Comparison of ENCODE assay signal across 34 mouse cellular contexts in the genomic region with DNA sequence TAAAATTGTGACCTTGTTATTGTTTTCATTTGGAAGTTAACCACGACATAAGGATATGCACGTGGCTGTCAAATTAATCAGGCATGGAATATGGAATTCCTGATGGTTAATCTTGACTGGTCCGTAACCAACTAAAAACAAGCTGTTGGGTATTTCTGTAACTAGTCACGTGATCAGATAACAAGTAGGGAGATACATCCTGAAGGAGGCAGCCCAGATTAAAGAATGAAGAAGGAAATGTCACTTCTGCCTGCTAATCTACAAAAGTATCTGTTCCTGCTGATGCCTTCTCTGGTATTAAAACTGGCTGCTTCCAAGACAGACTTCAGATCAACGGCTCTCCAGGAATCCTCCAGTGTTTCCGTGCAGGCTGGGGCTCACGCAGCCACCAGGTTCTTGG. TPM values are rescaled to one million over a fixed set of nuclear protein-coding genes. Genes with fewer than 3 reads are reported as not detected.
DNase-seq lines count a peak whose midpoint lies in the region; ATAC-seq and TF ChIP-seq lines count a peak whose summit lies in the region.
"Had no signal": no experiment of that assay in that cellular context is flagged by ENCODE, and none has a peak within 500 bp of the region (broad histone marks: within the 10 kb centered on the region; RNA-seq: fewer than 3 reads in every experiment).

No protein-coding gene starts in this region.

- H3K9me3 ChIP-seq in liver, embryonic 11.5 days (ENCODE audit: control insufficient read depth, low read length), result no peaks in the 10 kb centered on the region
- H3K9me3 ChIP-seq in liver, postnatal 0 days (ENCODE audit: low read length), result no peaks in the 10 kb centered on the region
- H3K9me3 ChIP-seq in hindbrain, embryonic 14.5 days (ENCODE audit: control insufficient read depth, low read length), result no peaks in the 10 kb centered on the region
- H3K9me3 ChIP-seq: embryonic facial prominence, embryonic 13.5 days; forebrain, embryonic 10.5 days; forebrain, embryonic 15.5 days; heart, embryonic 13.5 days; hindbrain, embryonic 15.5 days; neural tube, embryonic 13.5 days; stomach, embryonic 15.5 days had no signal

- H3K4me2 ChIP-seq in liver, embryonic 11.5 days, result peak overlapping the region; percentile 25; the same call in 1 of the 2 replicates
- 0 out of 2 replicates have a peak overlapping the region, but pooled peaks have one; percentile 18 for H3K4me2 ChIP-seq in liver, postnatal 0 days (ENCODE audit: low read depth, low read length)
- no peak overlapping the region for H3K4me2 ChIP-seq in hindbrain, embryonic 14.5 days (replicated peaks)
- H3K4me2 ChIP-seq: embryonic facial prominence, embryonic 13.5 days; forebrain, embryonic 15.5 days; heart, embryonic 13.5 days; hindbrain, embryonic 15.5 days; midbrain, embryonic 11.5 days; neural tube, embryonic 13.5 days; stomach, embryonic 15.5 days had no signal

- no peak for TF ChIP-seq EP300 in liver, postnatal 0 days (IDR thresholded peaks at IDR 0.05; ENCODE audit: low read depth)

- no peaks in the 10 kb centered on the region for H3K36me3 ChIP-seq in liver, embryonic 11.5 days (ENCODE audit: control insufficient read depth, insufficient read depth, low read length)
- H3K36me3 ChIP-seq in liver, postnatal 0 days (replicated peaks; ENCODE audit: insufficient read depth, low read length), result no peaks in the 10 kb centered on the region
- no peaks in the 10 kb centered on the region for H3K36me3 ChIP-seq in hindbrain, embryonic 14.5 days (replicated peaks; ENCODE audit: control insufficient read depth, insufficient read depth)
- H3K36me3 ChIP-seq: embryonic facial prominence, embryonic 13.5 days; forebrain, embryonic 10.5 days; forebrain, embryonic 15.5 days; heart, embryonic 13.5 days; hindbrain, embryonic 15.5 days; neural tube, embryonic 13.5 days; stomach, embryonic 15.5 days had no signal

- H3K9ac ChIP-seq in liver, embryonic 11.5 days (ENCODE audit: low read depth, low read length), result no peak overlapping the region
- no peak overlapping the region for H3K9ac ChIP-seq in liver, postnatal 0 days (replicated peaks)
- no peak overlapping the region for H3K9ac ChIP-seq in hindbrain, embryonic 14.5 days
- H3K9ac ChIP-seq: embryonic facial prominence, embryonic 13.5 days; forebrain, embryonic 15.5 days; heart, embryonic 13.5 days; hindbrain, embryonic 15.5 days; neural tube, embryonic 13.5 days; stomach, embryonic 15.5 days had no signal

- no peak for ATAC-seq in liver, embryonic 11.5 days (replicated peaks; ENCODE audit: low FRiP score)
- no peak for ATAC-seq in liver, postnatal 0 days
- ATAC-seq in hindbrain, embryonic 14.5 days (ENCODE audit: low FRiP score), result no peak
- ATAC-seq: activated CD4-positive, CD25-positive, alpha-beta regulatory T cell, adult 4 months; CD4-positive, CD25-positive, alpha-beta regulatory T cell, adult 4 months; forebrain, embryonic 15.5 days; inflammation-experienced regulatory T-cells, adult 6 months; lung, postnatal 0 days; midbrain, embryonic 16.5 days had no signal

- DNase-seq in liver, embryonic 11.5 days (ENCODE audit: low spot score), result no peak
- no peak for DNase-seq in liver
- DNase-seq in c-Kit-positive CD71-positive TER-119-negative erythroid progenitor cells, embryonic 14.5 days (ENCODE audit: low read depth), result peak; percentile 27
- DNase-seq in liver, postnatal 0 days, result no peak
- DNase-seq in hindbrain, embryonic 14.5 days (ENCODE audit: low spot score), result no peak
- DNase-seq in adrenal gland, adult 2 months, result no peak
- no peak for DNase-seq in spleen, postnatal 14 days (ENCODE audit: low spot score in 2 of 2)
- DNase-seq: adrenal gland, adult 8-10 months; cerebellum, adult 11 months; cerebellum, adult 9-10 months; cerebellum, postnatal 36 days; gastrocnemius, postnatal 25 days; heart, adult 2 months; heart, postnatal 10 days; kidney, adult 9 months; kidney, postnatal 10 days; layer of hippocampus, postnatal 36 days; left cerebral cortex, postnatal 4 days; lung, postnatal 4 days; thymus, postnatal 14 days had no signal

- 48% methylated on average over 7 of the region's 7 CpGs for WGBS in liver, embryonic 11.5 days
- WGBS in liver, postnatal 0 days (ENCODE audit: insufficient replicate concordance), result 44% methylated on average over 7 of the region's 7 CpGs
- 82% methylated on average over 7 of the region's 7 CpGs for WGBS in hindbrain, embryonic 14.5 days

- no peak for TF ChIP-seq CTCF in liver, postnatal 0 days (IDR thresholded peaks at IDR 0.05; ENCODE audit: low read depth)

- no peaks in the 10 kb centered on the region for H3K27me3 ChIP-seq in liver, embryonic 11.5 days (replicated peaks; ENCODE audit: control insufficient read depth, insufficient read depth, low read length)
- no peaks in the 10 kb centered on the region for H3K27me3 ChIP-seq in liver, postnatal 0 days (ENCODE audit: insufficient read depth, low read length)
- H3K27me3 ChIP-seq in hindbrain, embryonic 14.5 days (ENCODE audit: control insufficient read depth, insufficient read depth, low read length), result no peaks in the 10 kb centered on the region
- H3K27me3 ChIP-seq: embryonic facial prominence, embryonic 13.5 days; forebrain, embryonic 15.5 days; heart, embryonic 13.5 days; hindbrain, embryonic 15.5 days; neural tube, embryonic 13.5 days; stomach, embryonic 15.5 days had no signal

- no peak overlapping the region for H3K27ac ChIP-seq in liver, embryonic 11.5 days (ENCODE audit: low read depth, low read length)
- H3K27ac ChIP-seq in liver, postnatal 0 days (ENCODE audit: low read depth), result no peak overlapping the region
- no peak overlapping the region for H3K27ac ChIP-seq in hindbrain, embryonic 14.5 days
- H3K27ac ChIP-seq: embryonic facial prominence, embryonic 13.5 days; forebrain, embryonic 10.5 days; forebrain, embryonic 15.5 days; heart, adult 2 months; heart, embryonic 13.5 days; hindbrain, embryonic 15.5 days; neural tube, embryonic 13.5 days; stomach, embryonic 15.5 days had no signal

- peaks cover 20% of the 10 kb centered on the region for H3K4me1 ChIP-seq in liver, embryonic 11.5 days (replicated peaks; ENCODE audit: control insufficient read depth, insufficient read depth, low read length)
- H3K4me1 ChIP-seq in liver, postnatal 0 days (ENCODE audit: insufficient read depth), result peaks cover 20% of the 10 kb centered on the region
- H3K4me1 ChIP-seq in hindbrain, embryonic 14.5 days (replicated peaks; ENCODE audit: control insufficient read depth, insufficient read depth, low read length), result peaks cover 7% of the 10 kb centered on the region; the same call in 1 of the 2 replicates

- H3K4me3 ChIP-seq in liver, embryonic 11.5 days (ENCODE audit: low read depth, low read length), result no peak overlapping the region
- H3K4me3 ChIP-seq in liver, postnatal 0 days (ENCODE audit: low read depth, low read length), result no peak overlapping the region
- no peak overlapping the region for H3K4me3 ChIP-seq in hindbrain, embryonic 14.5 days (replicated peaks; ENCODE audit: low read length)
- H3K4me3 ChIP-seq: embryonic facial prominence, embryonic 13.5 days; forebrain, embryonic 10.5 days; forebrain, embryonic 15.5 days; heart, adult 2 months; heart, embryonic 13.5 days; hindbrain, embryonic 15.5 days; myocyte; neural tube, embryonic 13.5 days; stomach, embryonic 15.5 days had no signal

RNA-seq across cellular contexts. Expression of gene Fbxl14, which starts 6.0 kb away (rescaled TPM):
- polyA plus RNA-seq in liver, embryonic 11.5 days (2014; fragmentation: Nextera tagmentation; extraction: Ambion mirVana), result 6.7 and 6.9 TPM in 2 replicates
- 2.4 and 2.5 TPM in 2 replicates for polyA plus RNA-seq in liver, postnatal 0 days (2015; fragmentation: Nextera tagmentation; extraction: Ambion mirVana)
- polyA plus RNA-seq in hindbrain, embryonic 14.5 days (2014; fragmentation: Nextera tagmentation; extraction: Ambion mirVana), result 3.1 and 4.6 TPM in 2 replicates
- 10 to 100 TPM; 31.9 to 36.9 TPM for total RNA-seq in adrenal gland, adult 2 months (2021)
- polyA plus RNA-seq in adrenal gland, adult 2 months (2012; rRNA removed), result 104 and 107 TPM in 2 replicates

RNA-seq across cellular contexts. Expression of gene Adipor2, which starts 55.9 kb away (rescaled TPM):
- polyA plus RNA-seq in liver, embryonic 11.5 days (2014; fragmentation: Nextera tagmentation; extraction: Ambion mirVana), result 15.8 and 16.5 TPM in 2 replicates
- 53.9 and 58.6 TPM in 2 replicates for polyA plus RNA-seq in liver, postnatal 0 days (2015; fragmentation: Nextera tagmentation; extraction: Ambion mirVana)
- 27.3 and 27.8 TPM in 2 replicates for polyA plus RNA-seq in hindbrain, embryonic 14.5 days (2014; fragmentation: Nextera tagmentation; extraction: Ambion mirVana)
- 100 to 1,000 TPM; 194 to 198 TPM for total RNA-seq in adrenal gland, adult 2 months (2021)
- polyA plus RNA-seq in adrenal gland, adult 2 months (2012; rRNA removed), result 55.9 and 62.9 TPM in 2 replicates

Comparison
In these comparisons a context has a peak if more than half of its experiments do, and no peak if none do; other contexts are left out.
1. RNA of gene Fbxl14, which starts 6.0 kb away (polyA plus RNA-seq): 104 to 107 TPM in adrenal gland, adult 2 months; 6.7 to 6.9 TPM in liver, embryonic 11.5 days, 3.1 to 4.6 TPM in hindbrain, embryonic 14.5 days and 2.4 to 2.5 TPM in liver, postnatal 0 days; every median in the first group is over 10 times any median in the second.